Mouse (Mus musculus): ENCODE data around the gene Thyn1.

The Thyn1 gene

DNA sequence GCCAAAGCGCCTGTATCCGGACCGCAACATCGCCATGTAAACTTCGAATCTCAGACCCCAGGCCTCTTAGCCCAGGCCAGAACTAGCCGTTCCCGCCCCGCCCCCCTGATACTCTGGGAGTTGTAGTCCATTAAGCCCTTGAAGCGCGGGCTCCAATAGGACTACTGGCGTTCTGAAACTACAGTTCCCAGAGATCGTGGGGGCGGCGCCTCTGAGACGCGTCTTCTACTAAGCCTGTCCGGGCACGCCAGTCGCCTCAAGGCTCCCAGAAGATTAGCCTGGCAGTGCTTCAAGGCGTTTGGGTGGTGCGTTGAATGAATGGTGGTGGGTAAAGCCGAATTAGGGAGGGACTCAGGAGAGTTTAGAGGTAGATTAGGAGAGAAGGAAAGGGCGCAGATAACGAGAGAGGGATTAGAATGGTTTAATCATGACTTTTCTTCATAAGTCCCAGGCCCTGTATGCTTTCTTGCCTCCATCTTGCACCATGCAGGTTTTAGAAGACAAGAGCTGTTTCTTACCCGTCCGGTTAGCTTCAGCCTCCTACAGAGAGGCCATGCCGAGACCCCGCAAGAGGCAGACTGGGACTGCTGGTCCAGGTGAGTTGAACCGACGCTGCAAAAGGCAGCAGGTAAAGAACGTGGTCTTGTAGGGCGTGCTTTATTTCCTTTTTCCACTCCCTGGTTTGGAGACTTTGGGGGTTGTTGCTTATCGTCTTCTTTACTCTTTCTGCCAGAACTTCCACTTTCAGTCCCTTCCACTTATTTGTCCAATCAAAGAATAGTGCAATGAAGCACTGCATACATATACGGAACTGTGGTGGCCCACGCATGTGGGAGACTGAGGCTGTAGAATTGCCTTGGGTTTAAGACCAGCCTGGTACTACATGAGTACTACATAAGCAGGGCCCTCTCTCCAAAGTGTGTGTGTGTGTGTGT, at the start of gene Thyn1, which contains the start of gene Acad8:
Gene Thyn1 (plus strand): TSS at position 250 of the 935 bp plus-strand sequence.
Gene Acad8 (minus strand): TSS at position 106 of the 935 bp plus-strand sequence.
- DNase-seq (ENCODE audit: low read depth, low spot score), result peak; percentile 98

- DNase-seq (ENCODE audit: low read depth, low spot score), result no peak
Observed at GRCm38 (mm10) chr9:26977754-26978153, 21.8 kb upstream of the Thyn1 start.

DNA sequence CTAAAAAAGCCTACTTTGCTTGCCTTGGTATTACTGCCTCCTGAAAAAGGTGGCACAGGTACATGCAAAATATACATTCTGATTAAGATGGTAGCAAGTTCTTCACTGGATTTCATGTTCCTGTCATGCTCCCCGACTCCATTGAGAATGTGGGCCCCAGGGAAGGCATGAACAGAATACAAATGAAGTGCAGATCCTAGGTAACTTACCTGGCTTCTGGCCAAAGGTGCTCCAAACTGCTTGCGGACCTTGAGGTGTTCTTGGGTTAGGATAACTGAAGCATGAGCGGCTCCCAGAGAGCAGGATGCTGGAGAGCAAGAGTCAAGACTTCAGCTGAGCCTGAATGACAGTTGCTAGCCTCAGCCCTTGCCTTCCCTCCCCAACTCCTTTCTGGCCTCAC, 20.7 kb upstream of the Thyn1 start:
- no peak for DNase-seq (ENCODE audit: low read depth, low spot score)

DNA sequence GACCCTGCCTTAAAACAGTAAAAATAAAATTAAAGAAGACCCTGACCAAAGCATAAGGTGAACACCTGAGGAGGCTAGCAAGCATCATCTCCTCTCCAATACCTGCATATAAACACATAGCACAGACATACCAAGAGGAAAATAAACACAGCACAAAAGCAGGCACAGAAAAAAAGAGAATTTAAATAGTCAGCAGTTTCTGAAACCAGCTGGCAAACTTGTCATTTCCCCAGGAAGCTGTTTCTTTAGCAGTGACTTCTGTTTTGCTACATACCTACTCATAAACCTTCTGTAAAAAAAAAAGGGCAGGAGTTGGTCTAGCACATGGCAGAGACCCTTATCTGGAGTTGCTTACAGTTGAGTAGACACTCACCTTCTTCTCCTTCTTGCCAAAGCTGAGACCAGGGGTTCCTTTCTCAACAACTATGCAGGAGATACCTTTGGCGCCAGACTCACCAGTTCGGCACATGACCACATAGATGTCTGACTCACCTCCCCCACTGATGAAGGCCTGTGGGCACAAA, 14.4 kb upstream of the Thyn1 start:
- no peak for DNase-seq (ENCODE audit: low read depth, low spot score)

GRCm38 (mm10) chr9:26985668-26986277, 13.7 kb upstream of the Thyn1 start:
- DNase-seq (ENCODE audit: low read depth, low spot score), result no peak

DNA sequence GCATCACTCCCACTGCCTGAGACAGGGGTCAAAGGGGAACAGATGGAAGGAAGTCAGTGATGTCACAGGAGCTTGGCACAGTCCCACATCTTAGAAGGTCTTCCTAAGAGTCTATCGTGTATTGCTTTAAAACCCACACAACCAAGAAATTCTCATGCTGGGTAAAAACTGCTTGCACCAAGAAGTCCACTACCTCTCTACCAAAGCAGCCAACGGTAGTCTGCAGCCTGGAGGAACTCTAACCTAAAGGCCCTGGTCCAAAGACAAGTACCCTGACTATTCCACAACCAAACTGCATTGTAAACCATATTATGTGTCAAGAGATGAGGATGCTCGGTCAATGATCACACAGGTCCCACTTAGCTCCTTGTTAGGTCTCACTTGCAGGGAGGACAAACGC, 9.3 kb upstream of the Thyn1 start:
- no peak for DNase-seq (ENCODE audit: low read depth, low spot score)

DNA sequence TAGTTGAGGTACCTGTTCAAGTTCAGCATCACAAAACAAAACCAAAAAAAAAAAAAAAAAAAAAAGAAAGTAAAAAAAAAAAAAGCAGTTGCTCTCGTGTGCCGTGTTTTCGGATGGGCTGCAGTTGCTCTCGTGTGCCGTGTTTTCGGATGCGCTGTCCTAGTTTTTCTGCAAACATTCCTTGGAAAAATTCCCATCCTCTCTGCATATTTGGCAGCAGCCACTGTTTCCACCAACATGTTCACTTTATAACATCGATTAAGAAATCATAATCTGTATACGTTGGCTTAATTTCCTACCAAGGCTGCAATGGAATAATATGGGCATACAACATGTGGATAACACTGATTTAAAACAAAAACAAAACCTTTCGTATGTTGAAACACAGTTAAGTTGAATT, 6.4 kb upstream of the Thyn1 start:
- DNase-seq (ENCODE audit: low read depth, low spot score), result no peak

DNA sequence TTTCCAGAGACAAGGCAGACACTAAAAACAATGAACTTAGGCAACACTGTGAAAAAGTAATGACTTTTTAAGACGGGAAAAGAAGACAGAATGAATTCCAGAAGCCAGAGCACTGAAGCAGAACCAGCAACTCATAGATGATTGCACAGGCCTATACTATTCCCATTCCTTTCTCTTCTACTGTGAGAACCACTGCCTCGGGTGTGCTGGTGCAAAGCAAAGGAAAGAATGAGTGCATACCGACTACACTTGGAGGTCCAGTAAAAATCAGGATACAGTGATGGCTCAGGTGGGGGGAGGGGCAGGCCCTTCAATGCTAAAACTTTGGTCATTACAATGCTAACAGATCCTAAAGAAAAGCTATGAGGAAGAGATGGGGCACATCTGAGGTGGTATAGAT, 5.6 kb upstream of the Thyn1 start:
- DNase-seq (ENCODE audit: low read depth, low spot score), result no peak

- no peak for DNase-seq (ENCODE audit: low read depth, low spot score)
Observed at GRCm38 (mm10) chr9:26997062-26997461, 2.4 kb upstream of the Thyn1 start.

GRCm38 (mm10) chr9:26997501-26997900, 2.0 kb upstream of the Thyn1 start:
- DNase-seq (ENCODE audit: low read depth, low spot score), result no peak

DNA sequence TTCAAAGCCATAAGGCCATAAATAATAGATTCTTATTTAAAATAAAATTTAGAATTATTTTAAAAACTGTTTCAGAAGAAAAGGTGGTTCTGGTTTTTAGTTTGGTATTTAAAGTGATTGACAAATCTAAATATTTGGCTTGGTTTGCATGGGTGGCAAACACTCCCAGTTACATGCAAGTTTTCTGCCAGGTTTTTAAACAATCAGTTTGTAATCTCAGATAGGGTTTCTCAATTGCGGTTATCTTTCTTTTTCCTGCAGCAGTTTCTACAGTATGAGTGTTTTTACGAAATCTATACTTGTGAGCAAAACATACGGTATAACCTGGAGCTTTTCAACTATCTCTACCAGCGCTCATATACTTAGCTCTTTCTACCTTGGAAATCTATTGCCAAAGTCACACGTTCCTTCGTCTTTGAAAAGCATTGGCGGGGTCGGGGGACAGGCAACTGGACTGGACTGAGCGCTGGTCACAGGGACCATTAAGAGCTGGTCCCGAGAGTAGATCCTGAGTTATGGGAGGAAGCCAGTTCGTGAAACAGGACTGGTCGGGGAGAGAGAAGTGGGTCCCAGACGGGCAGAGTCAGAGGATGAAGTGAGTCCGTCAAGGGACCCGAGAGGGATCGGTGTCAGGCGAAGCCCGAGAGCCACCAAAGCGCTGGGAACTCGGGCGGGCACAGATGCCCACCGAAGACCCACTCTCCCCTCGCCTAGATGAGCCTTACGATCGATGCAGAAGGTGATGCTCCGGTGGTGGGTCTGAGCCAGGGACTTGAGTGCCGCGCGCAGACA, 645 bp upstream of the Thyn1 start:
- DNase-seq (ENCODE audit: low read depth, low spot score), result no peak

DNA sequence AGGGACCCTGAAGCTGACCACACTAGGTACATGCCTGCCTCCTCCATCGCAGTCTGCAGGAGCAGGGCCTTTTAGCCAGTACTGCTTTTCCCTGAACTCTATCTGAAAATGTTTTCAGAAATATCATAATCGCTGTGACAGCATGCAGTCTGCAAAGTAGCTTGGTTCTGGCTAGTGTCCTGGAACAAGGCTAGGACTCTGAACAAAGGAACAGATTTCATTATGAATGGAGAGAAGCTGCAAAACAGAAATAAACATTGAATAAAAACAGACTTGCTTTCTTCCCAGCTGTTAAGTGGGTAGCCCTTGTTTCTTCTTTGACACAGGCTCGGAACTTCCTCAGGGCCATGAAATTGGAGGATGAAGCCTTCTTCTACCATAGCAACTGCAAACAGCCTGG, 5.7 kb downstream of the Thyn1 start:
- no peak for DNase-seq (ENCODE audit: low read depth, low spot score)

GRCm38 (mm10) chr9:27005933-27006332, 6.4 kb downstream of the Thyn1 start:
- no peak for DNase-seq (ENCODE audit: low read depth, low spot score)

DNA sequence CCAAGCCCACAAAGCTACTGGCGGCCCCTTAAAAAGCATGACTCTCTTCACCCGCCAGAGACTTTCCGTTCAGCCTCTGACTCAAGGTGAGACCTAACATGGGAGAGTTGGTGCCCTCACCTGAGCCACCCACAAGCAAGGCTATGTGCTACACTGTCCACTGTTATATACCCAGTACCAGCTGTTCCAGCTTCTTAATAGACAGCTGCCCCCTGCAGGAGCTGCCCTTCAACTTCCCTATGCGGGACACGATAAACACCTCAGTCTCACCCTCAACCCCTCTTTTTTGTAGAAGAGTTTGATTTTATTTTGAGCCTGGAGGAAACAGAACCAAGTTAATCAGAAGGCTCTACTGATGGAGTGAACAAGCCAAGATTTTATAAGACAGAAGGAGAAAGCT, 7.4 kb downstream of the Thyn1 start:
- DNase-seq (ENCODE audit: low read depth, low spot score), result no peak

- no peak for DNase-seq (ENCODE audit: low read depth, low spot score)
Observed at GRCm38 (mm10) chr9:27009231-27009630, 9.7 kb downstream of the Thyn1 start.

GRCm38 (mm10) chr9:27011572-27011971, 12.1 kb downstream of the Thyn1 start:
- DNase-seq (ENCODE audit: low read depth, low spot score), result no peak

GRCm38 (mm10) chr9:27018961-27019360, 19.5 kb downstream of the Thyn1 start:
- DNase-seq (ENCODE audit: low read depth, low spot score), result no peak

GRCm38 (mm10) chr9:27023681-27024080, 24.2 kb downstream of the Thyn1 start:
- DNase-seq (ENCODE audit: low read depth, low spot score), result no peak

GRCm38 (mm10) chr9:27026708-27027107, 27.2 kb downstream of the Thyn1 start:
- no peak for DNase-seq (ENCODE audit: low read depth, low spot score)

DNA sequence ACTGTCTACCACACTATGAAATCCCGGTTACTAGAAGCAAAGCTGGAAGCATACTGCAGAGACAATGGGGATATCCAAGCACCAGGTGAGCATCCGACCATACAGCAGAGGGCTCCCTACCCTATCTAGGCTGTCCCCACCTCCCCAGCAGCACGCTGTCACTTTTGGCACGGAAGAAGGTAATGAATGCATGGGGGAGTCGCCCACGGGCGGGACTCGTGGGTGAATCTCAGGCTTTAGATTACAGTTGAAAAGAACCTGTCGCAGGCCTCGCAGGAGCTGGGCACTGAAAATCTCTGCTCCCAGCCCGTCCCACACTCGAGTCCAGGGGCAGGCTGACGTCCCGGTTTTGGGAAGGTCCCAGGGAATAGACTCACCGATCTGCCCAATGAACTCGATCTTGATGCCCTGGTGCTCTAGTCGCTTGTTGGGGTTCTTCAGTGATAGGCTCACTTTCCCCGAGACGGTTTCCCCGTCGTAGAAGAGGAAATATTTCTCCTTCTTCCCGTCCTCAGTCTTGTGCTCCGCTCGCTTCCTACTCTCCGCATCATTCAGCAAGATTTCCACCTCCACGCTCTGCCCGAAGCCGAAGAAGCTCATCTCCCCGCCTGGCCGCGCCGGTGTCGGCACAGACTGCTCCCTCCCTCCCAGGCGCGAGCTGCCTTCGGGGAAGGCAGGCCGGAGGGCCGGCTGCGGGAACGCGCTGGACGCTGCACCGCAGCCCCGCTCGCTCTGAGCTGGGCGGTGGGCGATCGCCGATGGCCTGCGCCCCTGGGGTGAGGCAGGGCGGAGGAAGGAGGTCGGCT, 29.7 kb downstream of the Thyn1 start:
- peak; percentile 19 for DNase-seq (ENCODE audit: low read depth, low spot score)
